9 mouse cellular contexts compared by ENCODE assay signal in genomic region chr2:18688708-18689063, GRCm38 (mm10). TPM values are rescaled to one million over a fixed set of nuclear protein-coding genes. Genes with fewer than 3 reads are reported as not detected.
DNase-seq lines count a peak whose midpoint lies in the region; ATAC-seq and TF ChIP-seq lines count a peak whose summit lies in the region.
"Had no signal": no experiment of that assay in that cellular context is flagged by ENCODE, and none has a peak within 500 bp of the region (broad histone marks: within the 10 kb centered on the region; RNA-seq: fewer than 3 reads in every experiment).

No protein-coding gene starts in this region.

- no peaks in the 10 kb centered on the region; the same call in 1 of the 2 replicates for H3K9me3 ChIP-seq in lung, embryonic 14.5 days (ENCODE audit: low read depth, low read length)

- no peak overlapping the region for H3K9ac ChIP-seq in lung, embryonic 14.5 days

- H3K4me3 ChIP-seq in lung, embryonic 14.5 days (ENCODE audit: low read depth, low read length), result peak overlapping the region; percentile 45

- H3K27ac ChIP-seq in lung, embryonic 14.5 days (ENCODE audit: low read depth), result no peak overlapping the region
- H3K27ac ChIP-seq: macrophage had no signal

- peak; percentile 48 to 50 for DNase-seq in lung, adult 18-20 months
- no peak for DNase-seq in lung, postnatal 25 days (ENCODE audit: low spot score)
- peak; percentile 53 for DNase-seq in cerebellum, adult 9-11 months
- peak; percentile 26 for DNase-seq in gastrocnemius, postnatal 25 days
- peak; percentile 56 for DNase-seq in kidney, adult 18-20 months
- DNase-seq in lung, embryonic 14.5 days, result peak; percentile 86
- peak; percentile 64 to 72 for DNase-seq in urinary bladder, postnatal 4 days (ENCODE audit: low spot score in 2 of 2)

- no peaks in the 10 kb centered on the region; the same call in 1 of the 2 replicates for H3K4me1 ChIP-seq in lung, embryonic 14.5 days (ENCODE audit: insufficient read depth)

- peak overlapping the region; percentile 84 for H3K4me2 ChIP-seq in lung, embryonic 14.5 days

- peaks cover 73% of the 10 kb centered on the region for H3K27me3 ChIP-seq in lung, embryonic 14.5 days (ENCODE audit: insufficient read depth, low read length)

- no peak for TF ChIP-seq CTCF in lung, embryonic 14.5 days (IDR thresholded peaks at IDR 0.05; ENCODE audit: low read depth)

- ATAC-seq in lung, embryonic 14.5 days (ENCODE audit: insufficient read depth), result peak; percentile 59
- peak; percentile 31; the same call in 1 of the 2 replicates for ATAC-seq in neutrophil, adult 5-6 weeks (ENCODE audit: extremely low read depth, insufficient number of reproducible peaks, low FRiP score, poor library complexity, severe bottlenecking)

- under 1% methylated on average over 45 of the region's 45 CpGs for WGBS in lung, embryonic 14.5 days

- peaks cover 7% of the 10 kb centered on the region for H3K36me3 ChIP-seq in lung, embryonic 14.5 days (ENCODE audit: insufficient read depth)

RNA-seq across cellular contexts. Expression of gene Spag6, which starts 5.1 kb away (rescaled TPM):
- under 1 TPM in 1 of 2 experiments, not detected in 1; 0.36 TPM for total RNA-seq in gastrocnemius, postnatal 25 days (2021)
- polyA plus RNA-seq in lung, embryonic 14.5 days (2014; fragmentation: Nextera tagmentation; extraction: Ambion mirVana), result 0.14 and 0.22 TPM in 2 replicates
- not detected in 2 replicates for total RNA-seq in neutrophil, adult 5-6 weeks (2017)
- polyA plus RNA-seq: macrophage had no signal

RNA-seq across cellular contexts. Expression of gene Bmi1, which starts 11.9 kb away (rescaled TPM):
- 10 to 100 TPM; 29.9 to 42.7 TPM for total RNA-seq in gastrocnemius, postnatal 25 days (2021)
- 33.4 and 33.8 TPM in 2 replicates for polyA plus RNA-seq in lung, embryonic 14.5 days (2014; fragmentation: Nextera tagmentation; extraction: Ambion mirVana)
- total RNA-seq in neutrophil, adult 5-6 weeks (2017), result 31.9 and 32.5 TPM in 2 replicates

RNA-seq across cellular contexts. Expression of gene Commd3, which starts 16.5 kb away (rescaled TPM):
- total RNA-seq in gastrocnemius, postnatal 25 days (2021), result 10 to 100 TPM; 89.2 to 91.5 TPM
- 194 and 200 TPM in 2 replicates for polyA plus RNA-seq in lung, embryonic 14.5 days (2014; fragmentation: Nextera tagmentation; extraction: Ambion mirVana)
- total RNA-seq in neutrophil, adult 5-6 weeks (2017), result 130 and 143 TPM in 2 replicates
